Mouse (Mus musculus): ENCODE measurements around the gene Mrpl42.

Gene Mrpl42

DNA sequence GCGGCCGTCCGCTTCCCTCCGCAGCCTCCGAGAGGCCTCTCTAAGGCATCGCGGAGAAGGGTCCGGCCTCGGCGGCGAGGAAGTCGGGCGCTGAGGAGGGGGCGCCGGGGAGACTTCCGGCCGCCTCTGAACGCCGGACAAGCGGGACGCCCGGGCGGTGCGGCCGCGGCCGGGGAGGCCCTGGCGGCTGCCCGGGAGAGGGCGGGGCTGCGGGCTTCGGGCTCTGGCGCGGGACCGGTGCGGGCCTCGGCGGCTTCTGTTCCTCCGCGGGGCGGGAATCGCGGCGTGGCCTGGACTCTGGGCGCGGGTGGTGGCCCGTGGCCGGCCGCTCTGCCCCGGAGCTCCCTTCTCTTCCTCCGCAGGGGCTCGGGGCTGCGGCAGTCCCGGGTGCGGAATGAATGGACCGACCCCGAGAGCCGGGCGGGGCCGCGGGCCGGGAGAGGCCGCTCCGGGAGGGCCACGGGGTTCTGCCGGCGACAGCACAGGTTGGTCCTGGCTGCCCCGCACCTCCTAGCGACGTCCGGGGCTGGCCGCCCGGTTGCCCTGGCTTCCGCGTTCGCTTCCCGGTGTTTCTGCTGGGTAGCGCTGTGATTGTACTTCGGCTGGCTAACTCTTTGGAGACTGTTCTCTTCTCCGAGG, 13.7 kb upstream of the Mrpl42 start:
- DNase-seq (ENCODE audit: low read depth, low spot score), result no peak

DNA sequence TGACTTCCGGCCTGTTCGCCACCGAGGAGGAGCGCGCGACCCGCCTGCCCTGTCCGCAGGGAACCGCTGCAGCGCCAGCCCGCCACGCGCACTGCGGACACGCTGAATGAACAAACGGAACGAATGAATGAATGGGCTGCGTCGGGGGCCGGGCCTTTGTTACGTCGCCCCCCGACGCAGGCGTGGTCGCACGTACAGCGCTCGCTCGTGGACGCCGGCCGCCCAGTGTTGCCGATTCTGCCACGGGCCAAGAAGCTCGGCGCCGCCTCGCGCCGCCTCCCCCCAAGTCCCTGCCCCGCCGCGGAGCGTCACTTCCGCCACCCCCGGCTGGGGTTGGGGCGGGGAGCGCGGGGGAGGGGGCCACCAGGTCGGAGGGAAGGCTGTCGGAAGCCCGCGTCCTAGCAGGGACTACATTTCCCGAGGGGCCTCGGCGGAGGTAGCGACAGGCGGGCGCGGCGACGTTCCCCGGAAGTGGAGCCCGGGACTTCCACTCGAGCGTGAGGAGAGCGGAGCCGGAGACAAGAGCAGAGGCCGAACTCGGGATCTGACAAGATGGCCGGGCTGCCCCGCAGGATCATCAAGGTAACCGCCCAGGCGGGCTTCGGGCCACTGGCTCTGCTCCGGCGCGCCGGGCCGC, 13.0 kb upstream of the Mrpl42 start, which contains the start of gene Ube2n:
Gene Ube2n (plus strand): TSS at position 490 of the 637 bp plus-strand sequence.
- DNase-seq (ENCODE audit: low read depth, low spot score), result peak; percentile 98

DNA sequence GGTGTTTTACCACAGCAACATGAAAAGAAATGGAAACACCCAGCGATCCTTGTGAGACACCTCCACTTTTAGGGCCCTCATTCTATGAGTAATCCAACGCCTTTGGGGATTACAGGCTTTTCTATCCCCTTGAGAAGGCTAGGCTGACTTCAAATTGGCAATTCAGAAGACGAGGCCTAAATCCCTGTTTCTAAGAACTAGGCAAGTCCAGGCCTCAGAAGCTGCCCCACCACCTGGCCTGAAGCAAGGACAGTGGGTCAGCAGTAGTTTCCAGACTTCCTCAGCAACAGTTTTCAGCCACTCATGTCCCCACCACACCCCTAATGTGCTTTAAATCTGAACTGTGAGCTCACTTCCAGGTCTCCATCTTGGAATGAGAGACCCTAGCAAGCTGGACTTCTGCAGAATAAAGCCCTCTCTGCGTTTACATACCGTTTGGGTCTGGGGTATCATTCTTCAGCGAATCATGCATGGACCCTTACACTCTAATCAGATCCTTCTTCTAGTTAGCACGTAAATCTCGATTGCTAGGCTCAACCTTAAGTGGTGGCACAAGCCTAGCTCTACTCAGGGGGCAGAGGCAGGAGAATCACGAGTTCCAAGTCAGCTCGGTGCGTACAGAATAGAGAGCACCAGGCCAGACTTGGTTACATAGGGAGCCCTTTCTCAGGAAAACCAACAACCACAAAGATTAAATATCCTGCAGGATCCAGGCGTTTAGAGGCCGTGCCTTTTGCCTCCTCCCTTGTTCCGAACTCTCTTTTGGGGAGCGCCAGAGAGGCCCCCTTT, 12.2 kb upstream of the Mrpl42 start:
- DNase-seq (ENCODE audit: low read depth, low spot score), result peak; percentile 34

DNA sequence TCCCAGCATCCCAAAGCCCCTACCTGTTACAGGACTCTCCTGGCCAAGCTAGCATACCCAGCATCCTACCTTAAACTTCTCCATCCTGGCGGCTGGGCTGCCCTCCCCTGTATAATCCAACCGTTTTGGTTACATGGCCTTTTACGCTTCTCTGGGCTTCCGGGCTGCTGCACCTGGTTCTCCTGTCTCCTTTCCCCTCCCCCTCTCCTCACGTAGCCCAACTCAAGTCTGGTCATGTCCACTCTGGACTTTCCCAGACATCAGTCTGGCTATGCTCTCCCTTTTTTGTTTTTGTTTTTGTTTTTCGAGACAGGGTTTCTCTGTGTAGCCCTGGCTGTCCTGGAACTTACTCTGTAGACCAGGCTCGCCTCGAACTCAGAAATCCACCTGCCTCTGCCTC, 10.9 kb upstream of the Mrpl42 start:
- peak; percentile 41 for DNase-seq (ENCODE audit: low read depth, low spot score)

DNA sequence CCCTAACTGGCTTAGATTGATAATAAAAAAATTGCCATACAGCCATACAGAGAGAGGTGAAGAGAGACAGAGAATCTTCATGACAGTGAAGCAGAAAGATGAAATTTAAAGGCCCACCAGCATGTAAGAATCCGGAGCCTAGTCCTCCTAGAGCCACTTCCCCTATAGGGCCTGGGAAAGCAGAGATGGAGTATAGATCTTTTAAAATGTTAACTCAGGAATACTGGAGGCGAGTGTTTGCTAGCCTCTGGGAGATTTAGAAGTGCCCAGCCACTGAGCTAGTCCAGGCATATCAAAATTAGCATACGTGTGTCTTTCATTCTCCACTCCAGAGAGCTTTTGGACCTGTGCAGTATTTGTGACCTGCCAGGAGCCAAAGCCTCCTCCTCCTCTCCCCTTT, 7.5 kb upstream of the Mrpl42 start:
- no peak for DNase-seq (ENCODE audit: low read depth, low spot score)

DNA sequence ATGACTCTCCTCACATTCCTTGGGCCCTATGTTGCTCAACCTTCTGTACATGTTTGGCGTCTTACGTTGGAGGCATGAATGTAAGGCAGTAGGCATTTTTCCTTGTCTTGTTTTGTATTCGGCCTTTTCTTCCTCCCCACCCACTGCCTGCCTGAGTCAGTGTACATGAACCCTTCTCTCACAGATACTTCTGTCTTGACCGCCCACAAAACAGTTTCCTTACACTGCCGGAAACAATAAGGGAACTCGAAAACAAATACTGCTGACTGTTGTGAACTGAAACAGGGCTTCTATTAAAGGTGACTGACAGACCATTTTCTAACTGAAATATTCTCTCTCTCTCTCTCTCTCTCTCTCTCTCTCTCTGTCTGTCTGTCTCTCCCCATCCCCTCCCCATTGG, 7.1 kb upstream of the Mrpl42 start:
- DNase-seq (ENCODE audit: low read depth, low spot score), result no peak

DNA sequence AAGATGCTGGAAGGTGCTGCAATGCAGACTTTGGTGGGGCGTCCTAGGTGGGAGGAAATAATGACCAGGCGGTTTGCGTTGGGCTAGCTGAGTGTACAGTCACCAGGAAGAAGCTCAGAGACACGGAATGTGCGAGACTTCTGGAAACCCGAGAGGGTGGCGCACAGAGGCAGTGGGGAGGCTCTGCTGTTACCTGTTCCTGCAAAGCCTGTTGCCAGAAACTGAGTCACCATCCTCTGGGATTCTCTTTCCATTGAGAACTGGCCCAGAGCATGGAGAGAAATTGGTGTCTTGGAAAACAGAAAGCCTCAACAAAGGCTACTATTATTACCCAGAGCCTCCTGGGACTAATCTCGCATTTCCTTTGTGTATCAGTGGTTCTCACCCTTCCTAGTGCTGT, 6.4 kb upstream of the Mrpl42 start:
- no peak for DNase-seq (ENCODE audit: low read depth, low spot score)

- DNase-seq (ENCODE audit: low read depth, low spot score), result no peak
Observed at GRCm38 (mm10) chr10:95504341-95504740, 2.6 kb upstream of the Mrpl42 start.

- no peak for DNase-seq (ENCODE audit: low read depth, low spot score)
Observed at GRCm38 (mm10) chr10:95503443-95504235, 1.9 kb upstream of the Mrpl42 start.

DNA sequence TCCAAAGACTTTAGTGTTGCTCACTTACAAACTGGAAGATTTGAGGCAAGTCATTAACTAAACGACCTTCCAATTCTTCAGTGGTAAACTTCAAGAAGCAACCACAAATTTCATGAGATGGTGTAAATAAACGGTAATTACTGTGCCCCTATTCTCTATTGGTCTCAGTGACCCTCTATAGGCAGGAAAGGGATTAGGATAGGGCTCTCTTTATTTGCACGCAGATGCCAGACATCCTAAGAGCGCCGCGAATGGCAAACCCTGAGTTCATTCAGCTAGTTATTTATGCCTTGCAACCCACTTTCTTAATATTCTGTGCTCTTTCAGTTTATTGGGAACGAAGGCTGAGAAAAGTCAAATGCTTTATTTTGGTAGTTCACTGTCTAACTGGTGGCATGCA, 707 bp downstream of the Mrpl42 start:
- no peak for DNase-seq (ENCODE audit: low read depth, low spot score)

DNA sequence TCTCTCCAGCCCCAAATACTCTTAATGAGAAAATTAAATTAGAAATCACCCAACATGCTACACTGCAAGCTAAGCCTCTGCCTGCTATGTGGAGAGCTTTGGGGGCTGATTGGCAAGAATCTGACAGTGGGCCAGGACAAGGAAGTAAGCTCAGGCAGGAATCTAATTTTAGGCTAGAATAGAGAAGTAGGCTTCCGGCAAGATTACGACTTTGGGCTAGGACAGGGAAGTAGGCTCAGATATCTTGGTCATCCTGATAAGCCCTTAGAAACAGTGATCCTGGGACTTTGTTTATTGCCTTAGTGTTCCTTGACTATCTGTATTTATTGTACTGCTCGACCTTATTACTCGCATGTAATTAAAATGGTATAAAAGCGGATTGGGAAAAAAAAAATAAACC, 7.5 kb downstream of the Mrpl42 start:
- no peak for DNase-seq (ENCODE audit: low read depth, low spot score)

DNA sequence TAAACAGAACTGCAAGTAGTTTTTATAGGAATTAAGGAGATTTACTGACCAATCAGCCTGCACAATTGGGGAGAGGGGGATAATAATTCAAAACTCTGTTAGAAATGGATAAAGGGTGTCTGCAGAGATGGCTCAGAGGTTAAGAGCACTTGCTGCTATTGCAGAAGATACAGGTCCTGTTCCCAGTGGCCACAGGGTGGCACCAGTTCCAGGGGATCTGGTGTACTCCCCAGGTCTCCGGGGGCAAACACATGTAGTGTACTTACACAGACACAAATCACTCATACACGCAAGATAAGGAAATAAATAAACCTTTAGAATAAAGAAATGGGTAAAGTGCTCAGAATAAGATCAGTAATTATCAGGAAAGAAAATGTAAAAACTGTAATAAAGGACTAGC, 12.1 kb downstream of the Mrpl42 start:
- peak; percentile 40 for DNase-seq (ENCODE audit: low read depth, low spot score)

- DNase-seq (ENCODE audit: low read depth, low spot score), result no peak
Observed at GRCm38 (mm10) chr10:95477516-95477915, 24.2 kb downstream of the Mrpl42 start.

DNA sequence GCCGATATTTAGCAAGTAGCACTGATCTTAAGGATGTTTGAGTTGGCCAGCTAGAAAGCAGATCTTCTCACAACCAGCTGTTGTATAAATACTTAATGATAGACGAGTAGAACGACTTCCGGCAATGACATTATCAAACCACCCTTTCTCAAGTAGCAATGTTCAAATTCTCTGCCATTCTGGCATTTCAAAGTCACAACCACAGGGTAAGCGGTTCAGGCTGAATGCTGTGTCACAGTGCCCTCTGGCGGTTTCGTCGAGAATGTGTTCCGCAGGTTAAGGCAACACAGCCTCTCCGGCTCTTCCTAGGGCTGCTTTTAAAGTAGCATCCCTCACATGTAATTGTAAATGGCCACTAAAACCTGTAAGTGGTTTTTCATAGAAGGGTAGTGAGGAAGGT, 25.8 kb downstream of the Mrpl42 start:
- DNase-seq (ENCODE audit: low read depth, low spot score), result peak; percentile 86

DNA sequence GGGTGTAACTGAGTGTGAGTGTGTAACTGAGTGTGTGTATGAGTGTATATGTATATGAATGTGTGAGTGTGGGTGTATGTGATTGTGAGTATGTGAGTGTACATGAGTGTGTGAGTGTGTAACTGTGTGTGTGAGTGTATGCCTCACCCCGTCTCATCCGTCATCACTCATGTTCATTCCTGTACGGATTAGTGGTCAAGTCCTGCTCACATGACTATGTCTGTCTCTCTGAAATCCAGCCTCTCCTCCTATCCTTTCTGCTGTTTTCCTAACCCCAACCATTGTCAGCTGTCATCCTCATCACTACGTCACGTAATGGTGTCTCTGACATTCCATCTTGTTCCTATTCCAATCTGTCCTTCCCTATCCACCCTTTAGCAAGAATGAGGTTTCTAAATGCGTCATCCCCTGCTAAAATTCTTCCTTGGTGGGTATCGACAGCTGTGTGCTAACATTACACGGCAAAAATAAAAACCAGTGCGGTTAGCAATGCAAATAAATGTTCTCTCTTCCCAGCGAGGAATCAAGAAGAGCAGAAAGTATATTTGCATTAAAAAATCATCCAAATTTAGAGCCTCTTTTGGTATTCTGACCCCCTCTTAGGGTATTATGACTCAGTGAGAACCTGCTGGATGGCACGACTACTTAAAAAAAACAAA, 29.7 kb downstream of the Mrpl42 start:
- no peak for DNase-seq (ENCODE audit: low read depth, low spot score)

- DNase-seq (ENCODE audit: low read depth, low spot score), result no peak
Observed at GRCm38 (mm10) chr10:95471186-95471585, 30.6 kb downstream of the Mrpl42 start.

GRCm38 (mm10) chr10:95468894-95469293, 32.8 kb downstream of the Mrpl42 start:
- DNase-seq (ENCODE audit: low read depth, low spot score), result no peak

DNA sequence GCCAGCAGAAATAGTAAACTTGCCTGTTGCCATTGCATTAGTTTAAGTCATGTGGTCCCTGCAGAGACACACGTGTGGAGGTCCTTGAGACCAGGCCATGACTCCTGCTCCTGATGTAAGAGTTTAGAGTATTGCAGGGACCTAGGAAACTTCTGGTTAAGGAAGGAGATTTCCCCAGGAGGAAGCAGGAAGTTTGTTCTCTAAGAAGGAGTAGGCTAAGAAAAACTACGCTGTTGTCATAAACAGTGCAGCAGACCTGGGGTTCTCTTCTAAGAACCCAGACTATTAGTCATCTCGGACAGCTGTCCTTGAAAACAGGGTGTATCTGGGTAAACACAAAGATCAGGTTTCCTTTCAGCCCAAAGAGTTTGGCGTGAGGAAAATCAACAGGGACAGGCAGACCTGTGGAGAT, 36.2 kb downstream of the Mrpl42 start:
- DNase-seq (ENCODE audit: low read depth, low spot score), result peak; percentile 42

GRCm38 (mm10) chr10:95464527-95464926, 37.2 kb downstream of the Mrpl42 start:
- DNase-seq (ENCODE audit: low read depth, low spot score), result no peak

DNA sequence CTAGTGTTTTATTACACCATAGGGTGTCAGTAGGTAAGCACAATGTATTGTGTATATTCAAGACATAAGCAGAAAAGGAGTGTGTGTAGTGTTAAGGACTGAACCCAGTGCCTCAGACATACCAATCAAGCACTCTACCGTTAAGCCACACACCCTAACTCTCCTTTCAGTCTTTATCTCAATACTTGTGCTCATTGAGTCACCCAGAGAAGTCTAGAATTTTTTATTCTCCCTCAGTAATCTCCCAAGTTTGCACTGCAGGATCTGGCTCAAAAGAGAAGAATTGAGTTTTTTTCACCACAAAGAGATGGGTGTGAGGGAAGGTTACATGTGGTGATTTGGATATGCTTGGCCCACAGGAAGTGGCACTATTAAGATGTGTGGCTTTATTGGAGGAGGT, 39.5 kb downstream of the Mrpl42 start:
- DNase-seq (ENCODE audit: low read depth, low spot score), result no peak

GRCm38 (mm10) chr10:95461053-95461553, 40.6 kb downstream of the Mrpl42 start:
- peak; percentile 98 for DNase-seq (ENCODE audit: low read depth, low spot score)
